Mouse (Mus musculus): ENCODE data around the gene Glcci1.

Glcci1 gene

GRCm38 (mm10) chr6:8560682-8561081, 51.3 kb downstream of the Glcci1 start:
- DNase-seq: no peak

DNA sequence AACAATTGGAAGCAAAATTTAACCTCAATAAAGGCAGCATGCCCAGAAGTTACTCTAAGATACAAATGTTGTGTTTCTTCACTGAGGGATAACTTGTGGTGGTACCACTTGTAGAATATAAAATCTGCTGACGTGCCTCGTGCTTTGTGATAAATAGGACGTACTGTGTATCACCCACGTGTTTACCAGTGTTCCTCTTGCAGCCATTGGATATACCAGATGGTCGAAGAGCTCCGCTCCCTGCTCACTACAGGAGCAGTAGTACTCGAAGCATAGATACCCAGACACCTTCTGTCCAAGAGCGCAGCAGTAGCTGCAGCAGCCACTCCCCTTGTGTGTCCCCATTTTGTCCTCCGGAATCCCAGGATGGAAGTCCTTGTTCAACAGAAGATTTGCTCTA, 73.0 kb downstream of the Glcci1 start:
- no peak for DNase-seq

GRCm38 (mm10) chr6:8583892-8584291, 74.5 kb downstream of the Glcci1 start:
- DNase-seq: no peak

- DNase-seq: no peak
Observed at GRCm38 (mm10) chr6:8591665-8592064, 82.3 kb downstream of the Glcci1 start.

GRCm38 (mm10) chr6:8617369-8617768, 108.0 kb downstream of the Glcci1 start:
- DNase-seq: no peak

GRCm38 (mm10) chr6:8619582-8620350, 110.4 kb downstream of the Glcci1 start:
- DNase-seq: no peak

DNA sequence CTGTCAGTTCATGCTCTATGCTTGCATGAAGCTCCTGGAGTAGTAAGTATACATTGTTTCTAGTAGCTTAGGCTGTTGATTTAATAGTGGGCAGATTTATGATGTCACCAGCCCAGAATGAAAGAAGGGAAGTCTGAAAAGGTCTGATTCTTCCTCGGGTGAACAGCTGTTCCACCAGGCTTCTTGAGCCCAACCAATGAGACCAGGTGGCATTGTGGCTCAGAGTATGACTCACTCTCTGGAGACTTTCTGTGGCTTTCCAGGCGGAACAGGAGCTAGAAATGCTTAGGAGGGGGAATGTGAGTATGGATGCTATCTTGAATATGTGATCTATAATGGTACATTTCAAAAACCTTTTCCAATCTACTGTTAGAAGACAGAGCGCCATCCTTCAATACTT, 113.6 kb downstream of the Glcci1 start:
- no peak for DNase-seq

- no peak for DNase-seq
Observed at GRCm38 (mm10) chr6:8628226-8628625, 118.8 kb downstream of the Glcci1 start.

GRCm38 (mm10) chr6:8628715-8629267, 119.4 kb downstream of the Glcci1 start:
- no peak for DNase-seq

- no peak for DNase-seq
Observed at GRCm38 (mm10) chr6:8630531-8630930, 121.1 kb downstream of the Glcci1 start.

- no peak for DNase-seq
Observed at GRCm38 (mm10) chr6:8631362-8631761, 122.0 kb downstream of the Glcci1 start.

GRCm38 (mm10) chr6:8631986-8632632, 122.7 kb downstream of the Glcci1 start:
- DNase-seq: no peak

- DNase-seq: no peak
Observed at GRCm38 (mm10) chr6:8632701-8633100, 123.3 kb downstream of the Glcci1 start.

DNA sequence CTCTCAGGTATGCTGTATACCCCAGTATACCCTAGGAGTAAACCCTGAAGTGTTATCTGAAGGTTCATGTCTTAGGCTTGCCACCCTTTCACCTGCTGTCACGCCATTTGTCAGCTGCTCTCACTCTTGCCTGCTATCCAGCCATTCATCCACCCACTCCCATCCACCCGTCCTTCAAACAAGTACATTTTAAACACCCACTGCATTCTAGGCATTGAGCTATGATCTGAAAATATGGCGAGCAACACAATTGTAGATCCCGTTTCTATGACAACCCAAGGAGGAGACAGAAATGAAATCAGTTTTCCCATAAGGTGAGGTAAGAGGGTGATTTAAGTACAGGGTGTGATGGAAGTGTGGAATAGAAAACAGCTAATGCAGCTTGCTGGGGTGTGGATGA, 128.7 kb downstream of the Glcci1 start:
- no peak for DNase-seq

- DNase-seq: no peak
Observed at GRCm38 (mm10) chr6:8638899-8639298, 129.5 kb downstream of the Glcci1 start.

DNA sequence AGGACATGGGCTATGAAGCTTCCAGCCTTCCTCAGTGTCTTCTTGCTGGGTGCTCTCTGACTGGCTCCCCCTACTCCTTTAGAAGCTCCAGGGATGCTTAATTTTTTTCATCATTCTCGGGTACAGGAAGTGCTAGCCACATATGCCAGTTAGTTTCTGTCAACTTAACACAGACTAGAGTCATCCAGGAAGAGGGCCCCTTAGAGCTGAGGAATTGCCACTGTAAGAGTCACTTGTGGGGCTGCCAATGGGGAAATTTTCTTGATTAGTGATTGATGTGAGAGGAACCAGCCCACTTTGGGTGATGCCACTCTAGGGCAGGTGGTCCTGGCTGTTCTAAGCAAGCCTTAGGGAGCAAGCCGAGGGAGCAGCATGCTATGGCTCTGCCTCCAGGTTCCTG, 130.1 kb downstream of the Glcci1 start:
- DNase-seq: no peak

GRCm38 (mm10) chr6:8640863-8641262, 131.5 kb downstream of the Glcci1 start:
- DNase-seq: no peak

DNA sequence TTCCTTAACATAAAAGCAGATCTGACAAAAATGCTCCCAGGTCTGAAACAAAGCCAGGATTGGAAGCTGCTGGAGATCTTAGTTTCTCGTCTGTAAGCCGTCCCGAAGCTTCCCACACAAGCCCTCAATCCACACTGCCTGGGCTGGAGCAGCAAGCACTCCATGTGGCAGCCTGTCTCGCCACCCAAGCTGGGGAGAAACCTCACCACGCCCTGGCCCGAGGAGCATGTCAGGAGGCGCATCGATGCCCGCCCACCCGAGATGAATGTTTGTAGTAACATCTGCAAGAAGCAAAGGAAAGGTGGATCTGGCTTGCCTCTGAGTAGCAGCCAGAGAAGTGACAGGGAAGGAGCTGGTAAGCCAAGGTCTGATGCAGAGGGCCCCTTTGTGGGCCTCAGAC, 135.3 kb downstream of the Glcci1 start:
- no peak for DNase-seq

DNA sequence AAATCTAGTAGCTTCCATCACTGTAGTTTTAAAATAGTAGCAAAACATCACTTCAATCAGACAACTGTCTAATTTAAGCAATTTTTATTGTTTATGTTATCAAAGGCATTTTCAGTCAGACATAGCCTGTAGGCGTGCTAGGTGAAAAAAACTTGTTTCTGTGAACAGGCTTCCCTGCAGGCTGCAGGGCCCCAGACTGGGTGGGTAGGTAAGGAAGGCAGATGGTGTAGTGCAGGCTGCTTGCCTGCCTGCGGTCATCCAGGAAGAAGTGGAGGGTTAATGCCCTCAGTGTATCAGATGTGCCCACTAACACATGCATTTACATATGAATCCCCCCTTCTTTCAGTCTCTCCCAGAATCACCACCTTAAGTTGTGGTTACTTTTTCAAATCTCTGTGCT, 136.3 kb downstream of the Glcci1 start:
- DNase-seq: no peak
